Mouse (Mus musculus) left cerebral cortex, postnatal 36 days (tissue): ENCODE measurements at regions not wholly inside any gene's neighbourhood (a gene's known extent, or its start where the extent isn't known, plus 50 kb on each side); places are given as distances from the start of the nearest gene placed in this dataset.
A peak's percentile ranks its signal among the peaks of the same experiment; 100 is the strongest.

ENCODE experiments used
- DNase-seq, 2 experiments: peaks; one replicate each; pipeline ENCODE4 v3.0.0; 2021 to 2022; ENCODE audit warnings: low spot score in 2 of 2, mixed read lengths in 1 of 2
- intact Hi-C: fragments of 180-260 bp; cut with DNase I; formaldehyde crosslinking; loops from one replicate; pipeline ENCODE4 v1.15.1; 2025

- no peak for DNase-seq
- intact Hi-C loops, result no loop called here
Measured at GRCm38 (mm10) chr12:27866421-27866820, 524.0 kb upstream of the Sox11 start.

- no peak for DNase-seq
- intact Hi-C loops, result no loop called here
Measured at GRCm38 (mm10) chr12:27849537-27849936, 507.2 kb upstream of the Sox11 start.

- intact Hi-C loops, result no loop called here
- no peak for DNase-seq
Measured at GRCm38 (mm10) chr12:27849099-27849498, 506.7 kb upstream of the Sox11 start.

DNA sequence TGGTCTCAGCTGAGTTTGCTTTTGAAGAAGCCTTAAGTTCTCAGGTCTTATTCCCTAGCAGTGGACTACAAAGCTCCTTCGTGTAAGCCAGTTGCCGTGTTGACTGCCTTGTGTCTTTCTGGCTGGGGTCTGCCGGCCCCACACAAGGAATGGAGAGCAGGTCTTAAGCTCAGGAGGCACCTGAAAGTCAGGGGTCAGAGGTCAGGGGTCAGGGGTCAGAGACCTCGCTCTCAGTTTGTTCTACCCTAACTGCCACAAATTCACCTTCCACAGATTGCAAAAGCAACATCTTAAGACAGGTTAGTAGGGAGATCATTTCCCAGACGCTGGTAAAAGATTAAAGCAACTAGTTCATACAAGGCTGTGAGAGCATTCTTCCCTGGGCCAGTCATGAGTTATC is 505.8 kb upstream of the Sox11 start:
- intact Hi-C loops, result no loop called here
- no peak for DNase-seq

DNA sequence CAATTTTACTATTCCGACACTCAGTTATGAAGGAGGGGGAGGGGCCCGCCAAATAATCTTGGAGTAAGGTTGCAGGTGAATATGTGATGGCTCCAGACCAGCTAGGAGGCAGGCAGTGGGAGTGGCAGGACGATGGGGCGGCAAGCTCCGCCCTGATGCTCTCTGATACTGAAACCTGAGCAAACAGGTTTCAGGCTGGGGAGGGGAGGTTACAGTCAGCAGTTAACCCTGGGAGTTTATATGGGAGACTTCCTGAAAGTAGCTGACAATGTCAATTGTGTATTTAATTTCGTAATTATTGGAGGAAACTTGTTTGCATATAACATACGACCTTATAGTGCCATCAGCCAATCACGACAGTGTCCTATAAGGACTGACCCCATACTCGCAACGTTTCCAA is 505.0 kb upstream of the Sox11 start:
- no peak for DNase-seq
- intact Hi-C loops, result no loop called here

GRCm38 (mm10) chr12:27844958-27845357 is 502.6 kb upstream of the Sox11 start:
- intact Hi-C loops, result no loop called here

DNA sequence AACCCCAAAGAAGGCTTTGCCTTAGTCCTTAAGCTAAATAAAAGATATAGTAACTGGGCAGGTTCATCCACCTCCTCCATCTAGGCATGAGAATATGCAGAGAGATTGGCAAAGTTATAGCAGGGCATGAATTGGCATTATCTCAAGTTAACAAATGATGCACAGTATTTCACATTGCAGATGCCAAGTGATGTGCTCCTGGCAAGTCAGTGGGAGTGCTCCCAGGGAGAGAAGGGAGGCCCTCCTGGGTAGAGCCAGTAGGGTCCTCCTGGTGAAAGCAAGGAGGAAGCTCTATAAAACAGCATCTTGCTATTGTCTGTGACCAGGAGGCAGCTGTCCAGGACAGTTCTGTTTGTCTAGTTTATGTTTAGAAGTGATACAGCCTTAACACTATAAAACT is 496.6 kb upstream of the Sox11 start:
- intact Hi-C loops, result no loop called here
- no peak for DNase-seq

More at GRCm38 (mm10) chr12:27844958-27845357, 502.6 kb upstream of the Sox11 start:
- DNase-seq, result no peak

GRCm38 (mm10) chr12:27838384-27838783 is 496.0 kb upstream of the Sox11 start:
- DNase-seq, result no peak
- intact Hi-C loops, result no loop called here

DNA sequence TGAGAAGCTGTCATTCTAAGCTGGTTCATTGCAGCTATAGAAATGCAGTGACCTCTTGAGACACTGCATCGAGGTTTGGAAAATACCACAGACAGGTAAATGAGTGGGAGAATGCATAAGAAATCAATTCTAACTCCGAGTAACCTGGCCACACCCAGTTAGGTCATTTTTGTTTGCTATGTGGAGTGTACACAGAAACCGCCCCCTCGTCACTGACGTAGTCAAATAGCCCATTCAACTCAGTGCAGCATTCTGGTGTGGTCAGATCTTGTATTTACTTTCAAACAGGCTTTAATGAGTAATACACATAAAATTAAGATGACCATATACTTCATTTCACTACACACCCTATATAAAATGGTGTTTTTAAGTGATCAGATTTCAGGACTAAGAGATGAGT is 483.8 kb upstream of the Sox11 start:
- intact Hi-C loops, result no loop called here
- no peak for DNase-seq

DNA sequence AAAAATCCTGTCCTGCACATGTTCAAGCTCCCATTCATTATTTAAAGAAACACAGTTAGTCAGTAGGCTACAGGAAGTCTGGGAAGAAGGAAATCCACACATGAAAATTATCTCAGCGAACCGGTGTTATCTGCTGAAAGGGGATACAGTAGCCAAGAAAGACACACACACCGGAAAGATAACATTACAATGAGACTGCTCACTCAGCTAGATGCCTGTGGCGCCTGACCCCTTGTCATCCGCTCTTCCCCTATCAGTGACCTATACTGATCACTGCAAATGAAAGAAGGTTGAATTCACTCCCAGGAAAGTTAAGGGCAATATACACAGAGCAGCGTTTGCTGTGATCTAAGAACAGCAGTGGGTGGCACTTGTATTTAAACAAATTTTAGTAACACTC is 481.0 kb upstream of the Sox11 start:
- intact Hi-C loops, result no loop called here
- DNase-seq, result no peak

GRCm38 (mm10) chr12:27796642-27797041 is 454.3 kb upstream of the Sox11 start:
- DNase-seq, result no peak
- intact Hi-C loops, result no loop called here

GRCm38 (mm10) chr12:27786716-27787291 is 444.4 kb upstream of the Sox11 start:
- intact Hi-C loops, result no loop called here
- DNase-seq, result no peak

DNA sequence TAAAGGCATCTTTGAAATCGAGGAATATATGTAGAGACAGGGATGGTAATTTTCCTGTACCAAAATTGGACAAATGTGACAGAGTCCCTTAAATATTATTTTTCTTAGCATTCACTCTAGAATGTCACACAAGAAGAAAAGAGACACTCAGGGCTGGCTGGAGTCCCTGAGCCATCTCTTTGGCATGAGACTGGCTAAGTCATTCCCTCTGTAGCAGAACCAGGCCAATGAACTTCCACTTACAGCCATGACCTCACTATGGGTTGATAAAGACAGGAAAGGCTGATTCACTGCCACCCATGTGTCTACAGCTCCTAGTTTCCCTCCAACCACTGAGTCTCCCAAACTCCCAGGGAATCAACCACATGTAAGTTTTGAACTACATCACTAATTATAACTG is 438.4 kb upstream of the Sox11 start:
- intact Hi-C loops, result no loop called here
- DNase-seq, result no peak

- intact Hi-C loops, result no loop called here
- no peak for DNase-seq
Measured at GRCm38 (mm10) chr12:27765948-27766347, 423.6 kb upstream of the Sox11 start.

- DNase-seq, result no peak
- intact Hi-C loops, result no loop called here
Measured at GRCm38 (mm10) chr12:27759016-27759415, 416.6 kb upstream of the Sox11 start.

GRCm38 (mm10) chr12:27757641-27758040 is 415.3 kb upstream of the Sox11 start:
- no peak for DNase-seq
- intact Hi-C loops, result no loop called here

DNA sequence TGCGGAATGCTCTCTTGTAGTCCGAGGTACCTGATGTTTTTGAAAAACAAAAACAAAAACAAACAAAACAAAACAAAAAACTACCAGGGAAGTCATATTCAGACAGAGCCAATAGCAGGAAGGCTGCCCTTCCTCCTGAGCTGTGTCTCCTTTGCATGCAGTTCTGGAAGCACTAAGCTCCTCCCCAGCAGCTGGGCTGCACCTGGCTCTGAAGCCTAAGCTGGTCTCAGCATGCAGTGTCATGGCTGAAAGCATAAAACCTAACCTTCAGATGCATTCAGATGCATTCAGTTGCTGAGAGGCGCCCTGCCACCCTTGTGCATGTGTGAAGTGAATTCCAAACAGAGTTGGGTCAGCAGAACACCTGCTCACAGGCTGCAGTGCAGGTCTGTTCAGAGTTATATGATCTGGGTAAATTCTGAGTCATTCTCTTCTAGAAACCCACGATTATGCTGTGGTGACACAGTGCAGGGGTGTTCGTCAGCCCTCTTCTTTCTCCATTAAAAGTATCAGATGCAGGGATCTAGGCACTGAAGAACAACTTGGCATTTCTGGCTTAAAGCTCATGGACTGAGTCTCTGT is 382.3 kb upstream of the Sox11 start:
- DNase-seq, result peak in 1 of 2 experiments; percentile 4
- intact Hi-C loops, result no loop called here

- DNase-seq, result no peak
- intact Hi-C loops, result no loop called here
Measured at GRCm38 (mm10) chr12:27680459-27680858, 338.1 kb upstream of the Sox11 start.

GRCm38 (mm10) chr12:27673404-27673803 is 331.0 kb upstream of the Sox11 start:
- DNase-seq, result no peak
- intact Hi-C loops, result no loop called here

- DNase-seq, result no peak
- intact Hi-C loops, result no loop called here
Measured at GRCm38 (mm10) chr12:27670650-27671084, 328.3 kb upstream of the Sox11 start.

DNA sequence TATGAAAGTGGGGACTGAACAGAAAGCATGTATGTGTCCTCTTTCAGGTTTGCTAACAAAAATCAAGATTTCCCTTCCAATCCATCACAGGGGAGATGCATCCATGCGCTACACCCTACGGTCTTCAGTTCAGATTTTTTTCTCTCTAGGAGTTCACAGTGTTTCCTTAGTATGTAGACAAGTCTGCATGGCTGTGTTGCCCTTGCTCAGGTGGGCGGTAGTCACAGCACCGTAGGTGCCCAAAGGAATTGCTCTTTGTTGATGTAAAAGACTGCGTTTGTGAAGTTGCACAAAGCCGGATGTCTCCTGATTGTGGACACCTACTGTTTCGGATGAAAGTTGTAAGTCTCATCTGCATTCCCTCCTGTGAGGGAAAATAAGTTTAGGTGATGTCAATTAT is 327.8 kb upstream of the Sox11 start:
- DNase-seq, result no peak
- intact Hi-C loops, result no loop called here

- DNase-seq, result no peak
- intact Hi-C loops, result no loop called here
Measured at GRCm38 (mm10) chr12:27669542-27669941, 327.2 kb upstream of the Sox11 start.
